Mouse (Mus musculus) testis, postnatal 14 days (tissue): ENCODE measurements around the gene Tmem150a.
A peak's percentile ranks its signal among the peaks of the same experiment; 100 is the strongest.

Experiments
- DNase-seq: peaks from one replicate; pipeline ENCODE4 v3.0.0; 2021; ENCODE audit warnings: low spot score

Tmem150a gene

GRCm38 (mm10) chr6:72405356-72405755, 50.1 kb downstream of the Tmem150a start:
- no peak for DNase-seq

GRCm38 (mm10) chr6:72407119-72407518, 51.9 kb downstream of the Tmem150a start:
- peak; percentile 51 for DNase-seq
